Mouse (Mus musculus) brain, embryonic 14.5 days (tissue): ENCODE measurements around the gene Gm9803.

Source experiments
- CTCF ChIP-seq: fragments of 200-500 bp; IDR thresholded peaks from 2 replicates; pipeline ENCODE4 v1.5.1; 2012; ENCODE audit warnings: inconsistent platforms, mild to moderate bottlenecking, moderate library complexity, borderline replicate concordance; ENCODE audit not compliant: insufficient read depth, insufficient read length; ENCODE audit errors: extremely low read depth
- POLR2A ChIP-seq: fragments of 200-500 bp; IDR thresholded peaks from 2 replicates; pipeline ENCODE4 v1.6.1; 2012; ENCODE audit warnings: mild to moderate bottlenecking, inconsistent platforms, borderline replicate concordance; ENCODE audit not compliant: poor library complexity, insufficient read depth, insufficient read length, severe bottlenecking; ENCODE audit errors: extremely low read depth

GRCm38 (mm10) chr10:43539746-43540310 lies 15.9 kb downstream of the Gm9803 start:
- TF ChIP-seq POLR2A (no peak), CTCF (no peak)
